Mouse (Mus musculus): ENCODE data around the gene Zbtb34. TPM values are rescaled to one million over a fixed set of nuclear protein-coding genes. Genes with fewer than 3 reads are reported as not detected.

Gene Zbtb34
- polyA plus RNA-seq, 1 experiment from 2014 or later: 10.8 TPM

DNA sequence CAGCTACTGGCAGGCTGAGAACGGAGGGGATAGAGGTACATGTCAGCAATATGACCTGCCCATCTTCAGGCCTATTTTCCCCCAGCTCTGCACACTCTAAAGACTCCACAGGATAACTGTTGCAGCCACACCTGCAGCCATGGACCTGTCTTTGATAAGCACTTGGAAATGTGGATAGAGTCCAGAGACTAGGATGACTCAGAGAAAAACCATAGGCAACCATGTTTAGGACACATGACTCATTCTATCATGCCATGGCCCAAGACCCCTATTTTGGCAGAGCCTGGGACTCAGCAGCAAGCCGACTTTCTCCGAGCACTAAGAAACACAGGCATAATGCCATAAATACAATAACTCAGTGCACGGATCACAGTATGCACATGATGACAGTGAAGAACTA is 66.5 kb downstream of the Zbtb34 start:
- no peaks in the 10 kb centered on the region for H3K27me3 ChIP-seq (ENCODE audit: insufficient read depth, low read length)
- no peak for TF ChIP-seq CTCF (IDR thresholded peaks at IDR 0.05; ENCODE audit: low read depth)
- H3K4me2 ChIP-seq: no peak overlapping the region
- H3K4me1 ChIP-seq (ENCODE audit: insufficient read depth): 0 out of 2 replicates have a peak, but pooled peaks cover 2% of the 10 kb centered on the region
- no peaks in the 10 kb centered on the region for H3K9me3 ChIP-seq (ENCODE audit: low read depth, low read length)
- ATAC-seq (ENCODE audit: insufficient read depth): no peak
- H3K27ac ChIP-seq (ENCODE audit: low read depth): no peak overlapping the region
- no peaks in the 10 kb centered on the region for H3K36me3 ChIP-seq (ENCODE audit: insufficient read depth)
- no peak for DNase-seq
- H3K9ac ChIP-seq: no peak overlapping the region
- no peak overlapping the region for H3K4me3 ChIP-seq (ENCODE audit: low read depth, low read length)
- 84% methylated on average over 4 of the region's 4 CpGs for WGBS

DNA sequence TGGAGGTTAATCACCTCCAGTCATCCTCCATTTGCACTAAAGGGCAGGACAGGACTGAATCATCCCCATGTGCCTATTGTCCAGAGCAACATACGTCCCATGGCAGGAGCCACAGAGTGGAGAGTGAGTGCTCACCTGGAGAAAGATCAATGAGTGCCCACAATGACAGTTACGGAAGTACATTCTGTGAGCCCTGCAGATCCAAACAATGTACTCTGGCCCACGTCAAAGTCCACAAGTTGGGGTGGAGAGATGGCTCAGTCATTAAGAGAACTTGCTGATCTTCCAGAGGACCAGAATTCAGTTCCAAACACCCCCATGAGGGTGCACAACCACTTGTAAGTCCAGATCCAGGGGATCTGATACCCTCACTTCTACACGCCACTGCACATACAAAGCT is 67.2 kb downstream of the Zbtb34 start:
- no peak overlapping the region for H3K27ac ChIP-seq (ENCODE audit: low read depth)
- DNase-seq (no peak), ATAC-seq (ENCODE audit: insufficient read depth) (no peak)
- WGBS: 87% methylated on average over 4 of the region's 4 CpGs
- H3K36me3 ChIP-seq (ENCODE audit: insufficient read depth): no peaks in the 10 kb centered on the region
- 0 out of 2 replicates have a peak, but pooled peaks cover 2% of the 10 kb centered on the region for H3K4me1 ChIP-seq (ENCODE audit: insufficient read depth)
- no peak for TF ChIP-seq CTCF (IDR thresholded peaks at IDR 0.05; ENCODE audit: low read depth)
- H3K4me2 ChIP-seq: no peak overlapping the region
- H3K27me3 ChIP-seq (ENCODE audit: insufficient read depth, low read length): no peaks in the 10 kb centered on the region
- H3K9me3 ChIP-seq (ENCODE audit: low read depth, low read length): no peaks in the 10 kb centered on the region
- no peak overlapping the region for H3K9ac ChIP-seq
- H3K4me3 ChIP-seq (ENCODE audit: low read depth, low read length): no peak overlapping the region

DNA sequence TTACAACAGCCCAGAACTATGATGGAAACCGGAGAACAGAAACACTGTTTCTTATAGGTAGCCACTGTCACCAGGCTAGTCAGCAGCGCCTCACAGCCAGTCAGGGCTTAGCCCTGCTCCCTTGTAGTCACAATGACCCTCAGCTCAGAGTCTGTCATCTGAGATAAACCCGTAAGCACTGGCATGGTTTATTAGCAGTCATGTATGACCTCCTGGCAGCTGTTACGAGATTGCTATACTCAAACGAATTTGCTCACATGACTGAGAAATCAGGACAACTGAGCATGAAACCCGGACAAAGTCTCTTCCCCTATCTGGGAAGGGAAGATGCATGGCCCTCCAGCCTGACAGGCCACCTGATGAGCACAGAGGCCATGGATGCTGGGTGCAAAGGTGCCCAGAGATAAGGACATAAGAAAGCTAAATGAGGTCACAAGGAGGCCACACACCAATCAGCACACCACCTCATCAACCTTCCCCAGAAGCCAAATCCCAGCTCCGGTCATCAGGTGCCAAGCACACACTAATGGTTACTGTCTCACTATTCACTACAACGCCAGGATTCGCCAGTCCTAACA is 69.9 kb downstream of the Zbtb34 start:
- no peak for DNase-seq
- H3K4me3 ChIP-seq (ENCODE audit: low read depth, low read length): no peak overlapping the region
- ATAC-seq (ENCODE audit: insufficient read depth): no peak
- H3K4me1 ChIP-seq (ENCODE audit: insufficient read depth): 0 out of 2 replicates have a peak, but pooled peaks cover 1% of the 10 kb centered on the region
- WGBS: 46% methylated on average over 9 of the region's 9 CpGs
- H3K36me3 ChIP-seq (ENCODE audit: insufficient read depth): no peaks in the 10 kb centered on the region
- no peak overlapping the region for H3K4me2 ChIP-seq
- no peak for TF ChIP-seq CTCF (IDR thresholded peaks at IDR 0.05; ENCODE audit: low read depth)
- no peak overlapping the region for H3K27ac ChIP-seq (ENCODE audit: low read depth)
- H3K27me3 ChIP-seq (ENCODE audit: insufficient read depth, low read length): no peaks in the 10 kb centered on the region
- H3K9ac ChIP-seq: no peak overlapping the region
- no peaks in the 10 kb centered on the region for H3K9me3 ChIP-seq (ENCODE audit: low read depth, low read length)

DNA sequence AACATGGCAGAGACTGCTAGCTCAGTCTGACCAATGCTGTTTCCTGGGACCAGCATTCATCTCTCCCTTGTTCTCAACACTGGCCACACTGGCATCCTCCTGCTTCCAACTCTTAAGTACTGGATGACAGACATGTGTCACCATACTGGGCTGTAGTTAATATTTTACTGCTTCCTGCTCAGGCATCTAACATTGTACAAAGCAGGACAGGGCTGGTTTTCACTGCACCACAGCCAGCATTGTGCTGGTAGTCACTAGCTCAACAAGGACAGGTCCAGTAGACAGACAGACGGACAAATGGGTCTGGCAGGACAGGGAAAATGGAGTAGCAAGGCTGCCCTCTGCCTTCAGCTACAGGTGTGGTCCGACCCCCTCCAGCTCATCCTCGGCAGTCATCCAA is 70.6 kb downstream of the Zbtb34 start:
- no peak overlapping the region for H3K27ac ChIP-seq (ENCODE audit: low read depth)
- ATAC-seq (ENCODE audit: insufficient read depth): no peak

DNA sequence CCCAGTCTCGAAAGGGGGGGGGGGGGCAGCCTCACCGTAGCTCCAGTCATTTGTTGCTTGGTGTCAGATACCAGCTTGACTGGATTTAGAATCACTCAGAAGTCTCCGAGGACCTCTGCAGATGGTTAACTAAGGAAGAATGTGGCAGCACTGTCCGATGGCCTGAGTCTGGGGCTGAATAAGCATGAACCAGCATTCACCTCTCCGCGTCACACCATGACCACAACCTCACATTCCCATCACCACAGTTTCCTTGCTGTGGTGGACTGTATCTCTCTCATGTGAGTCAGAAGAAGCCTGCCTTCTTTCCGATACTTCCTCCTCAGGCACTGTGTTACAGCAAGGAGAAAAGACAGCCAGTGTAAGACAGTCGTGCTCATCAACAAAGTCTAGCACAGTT is 71.9 kb downstream of the Zbtb34 start:
- no peaks in the 10 kb centered on the region for H3K36me3 ChIP-seq (ENCODE audit: insufficient read depth)
- no peaks in the 10 kb centered on the region for H3K4me1 ChIP-seq (ENCODE audit: insufficient read depth)
- no peak for TF ChIP-seq CTCF (IDR thresholded peaks at IDR 0.05; ENCODE audit: low read depth)
- no peak overlapping the region for H3K4me2 ChIP-seq
- H3K9ac ChIP-seq: no peak overlapping the region
- H3K9me3 ChIP-seq (ENCODE audit: low read depth, low read length): no peaks in the 10 kb centered on the region
- DNase-seq (no peak), ATAC-seq (ENCODE audit: insufficient read depth) (no peak)
- H3K4me3 ChIP-seq (ENCODE audit: low read depth, low read length): no peak overlapping the region
- WGBS: 87% methylated on average over 8 of the region's 8 CpGs
- H3K27ac ChIP-seq (ENCODE audit: low read depth): no peak overlapping the region
- no peaks in the 10 kb centered on the region for H3K27me3 ChIP-seq (ENCODE audit: insufficient read depth, low read length)

More for the DNA sequence above, 70.6 kb downstream of the Zbtb34 start:
- Histone ChIP-seq H3K9ac (no peak overlapping the region), H3K9me3 (ENCODE audit: low read depth, low read length) (no peaks in the 10 kb centered on the region), H3K4me2 (no peak overlapping the region), H3K36me3 (ENCODE audit: insufficient read depth) (no peaks in the 10 kb centered on the region), H3K4me3 (ENCODE audit: low read depth, low read length) (no peak overlapping the region), H3K27me3 (ENCODE audit: insufficient read depth, low read length) (no peaks in the 10 kb centered on the region), H3K4me1 (ENCODE audit: insufficient read depth) (no peaks in the 10 kb centered on the region)
- WGBS: 71% methylated on average over 3 of the region's 3 CpGs
- no peak for DNase-seq
- no peak for TF ChIP-seq CTCF (IDR thresholded peaks at IDR 0.05; ENCODE audit: low read depth)

DNA sequence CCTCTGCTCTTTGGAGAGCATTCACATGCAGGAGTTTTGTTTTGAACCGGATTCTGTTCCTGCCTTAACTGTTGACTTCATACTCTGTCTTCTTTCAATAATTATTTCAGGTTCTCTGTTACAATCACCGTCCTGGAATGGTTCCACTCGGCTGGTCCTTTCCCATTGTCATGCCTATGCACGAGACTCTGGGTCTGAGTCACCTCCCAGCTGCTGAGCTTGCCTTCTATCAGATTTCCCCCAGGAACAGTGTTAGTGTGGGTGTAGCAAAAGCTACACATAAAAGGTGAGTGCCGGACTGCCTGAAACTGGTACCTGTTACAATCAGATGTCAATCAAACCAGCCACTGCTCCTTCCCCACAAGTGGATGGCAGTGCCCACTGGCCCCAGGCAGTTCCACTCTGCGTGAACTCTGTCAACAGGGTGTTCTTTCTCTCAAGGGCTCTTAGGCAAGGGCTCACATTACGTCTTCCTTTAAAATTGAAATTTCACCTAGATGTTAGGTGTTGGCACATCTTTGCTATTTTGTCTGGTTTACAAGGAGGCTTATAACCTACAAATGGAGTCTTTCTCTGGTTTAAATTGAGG is 73.8 kb downstream of the Zbtb34 start:
- no peak overlapping the region for H3K9ac ChIP-seq
- H3K36me3 ChIP-seq (ENCODE audit: insufficient read depth): no peaks in the 10 kb centered on the region
- ATAC-seq (ENCODE audit: insufficient read depth): no peak
- H3K9me3 ChIP-seq (ENCODE audit: low read depth, low read length): no peaks in the 10 kb centered on the region
- WGBS: 78% methylated on average over 7 of the region's 7 CpGs
- TF ChIP-seq CTCF (IDR thresholded peaks at IDR 0.05; ENCODE audit: low read depth): no peak
- H3K4me1 ChIP-seq (ENCODE audit: insufficient read depth): no peaks in the 10 kb centered on the region
- H3K4me3 ChIP-seq (ENCODE audit: low read depth, low read length): no peak overlapping the region
- no peak overlapping the region for H3K27ac ChIP-seq (ENCODE audit: low read depth)
- DNase-seq: no peak
- no peak overlapping the region for H3K4me2 ChIP-seq
- no peaks in the 10 kb centered on the region for H3K27me3 ChIP-seq (ENCODE audit: insufficient read depth, low read length)

Small RNA genes lying within 50 kb of the gene (microRNA-seq; reads per million reads assigned to microRNA genes)
- gene Gm25998 (ENCODE audit: borderline number of aligned reads): not detected

Other genes with a start within 250 kb of the Zbtb34 start
- 30.1 and 30.3 TPM in 2 replicates for gene Angptl2, start 215.3 kb downstream of the Zbtb34 start, polyA plus RNA-seq (2014; fragmentation: Nextera tagmentation; extraction: Ambion mirVana)
- 5.0 and 6.1 TPM in 2 replicates for gene Ralgps1, start 59.8 kb downstream of the Zbtb34 start, polyA plus RNA-seq (2014; fragmentation: Nextera tagmentation; extraction: Ambion mirVana)
- 16.4 and 17.2 TPM in 2 replicates for gene Zbtb43, start 37.2 kb upstream of the Zbtb34 start, polyA plus RNA-seq (2014; fragmentation: Nextera tagmentation; extraction: Ambion mirVana)
- 0.09 TPM in 1 of 2 replicates, not detected in the other for gene Lmx1b, start 209.2 kb upstream of the Zbtb34 start, polyA plus RNA-seq (2014; fragmentation: Nextera tagmentation; extraction: Ambion mirVana)